Mouse (Mus musculus) MEL (cell line): ENCODE data around the gene Ttll8. TPM values are rescaled to one million over a fixed set of nuclear protein-coding genes. Genes with fewer than 3 reads are reported as not detected.

ENCODE experiments used
- DNase-seq: peaks from one replicate; pipeline ENCODE4 v3.0.0; 2011; ENCODE audit warnings: low read depth, low spot score
- H3K27ac ChIP-seq: 2 replicates; pipeline ENCODE4 v1.5.1; 2012; ENCODE audit warnings: low read depth, mild to moderate bottlenecking, control low read depth, low read length, moderate library complexity; ENCODE audit not compliant: control insufficient read depth
- H3K27me3 ChIP-seq, 2 experiments: fragments of 150-350 bp in 1 of 2; sonication (generic) in 1 of 2; 2 replicates each; pipeline ENCODE4 v1.6.1; 2012; ENCODE audit warnings: low read length in 2 of 2, mild to moderate bottlenecking in 2 of 2, improper control_type of control experiment in 1 of 2, moderate library complexity in 1 of 2; ENCODE audit not compliant: insufficient read depth in 2 of 2, control insufficient read depth in 1 of 2
- H3K36me3 ChIP-seq, 2 experiments: 2 replicates each; pipeline ENCODE4 v1.6.1; 2012 to 2014; ENCODE audit warnings: low read length in 2 of 2, improper control_type of control experiment in 1 of 2, inconsistent platforms in 1 of 2, mild to moderate bottlenecking in 1 of 2; ENCODE audit not compliant: insufficient read depth in 2 of 2, control insufficient read depth in 1 of 2
- H3K4me1 ChIP-seq, 2 experiments: fragments of 150-350 bp in 1 of 2; sonication (generic) in 1 of 2; 2 replicates each; pipeline ENCODE4 v1.6.1; 2012; ENCODE audit warnings: low read length in 2 of 2, improper control_type of control experiment in 1 of 2, mild to moderate bottlenecking in 1 of 2; ENCODE audit not compliant: insufficient read depth in 2 of 2, control insufficient read depth in 1 of 2
- H3K4me3 ChIP-seq, 2 experiments: fragments of 150-350 bp in 1 of 2; sonication (generic) in 1 of 2; 2 replicates each; pipeline ENCODE4 v1.5.1; 2012; ENCODE audit warnings: low read depth in 2 of 2, low read length in 2 of 2, mild to moderate bottlenecking in 2 of 2, moderate library complexity in 2 of 2, control low read depth in 1 of 2, improper control_type of control experiment in 1 of 2; ENCODE audit not compliant: control insufficient read depth in 1 of 2, insufficient read depth in 1 of 2
- H3K79me2 ChIP-seq: 2 replicates; pipeline ENCODE4 v1.6.1; 2012; ENCODE audit warnings: mild to moderate bottlenecking, low read length, moderate library complexity; ENCODE audit not compliant: control insufficient read depth, poor library complexity, insufficient read depth
- H3K9ac ChIP-seq: 2 replicates; pipeline ENCODE4 v1.6.1; 2012; ENCODE audit warnings: low read depth, mild to moderate bottlenecking, control low read depth, low read length, moderate library complexity; ENCODE audit not compliant: control insufficient read depth, poor library complexity, severe bottlenecking
- H3K9me3 ChIP-seq: fragments of 150-350 bp; sonication (generic); replicated peaks from 2 replicates; pipeline ENCODE4 v1.6.1; 2012; ENCODE audit warnings: mild to moderate bottlenecking, low read length, improper control_type of control experiment, moderate library complexity; ENCODE audit not compliant: insufficient read depth
- CTCF ChIP-seq, 3 experiments: IDR thresholded peaks in 2 of 3; conservative IDR thresholded peaks in 1 of 3; 2 replicates each; pipeline ENCODE4 v1.5.1; 2011 to 2012; ENCODE audit warnings: low read length in 3 of 3, low read depth in 2 of 3, mild to moderate bottlenecking in 2 of 3, improper control_type of control experiment in 1 of 3, inconsistent platforms in 1 of 3, mixed read lengths in 1 of 3, moderate library complexity in 1 of 3; ENCODE audit not compliant: control insufficient read depth in 1 of 3, insufficient read depth in 1 of 3, poor library complexity in 1 of 3, severe bottlenecking in 1 of 3
- E2F4 ChIP-seq: IDR thresholded peaks from 2 replicates; pipeline ENCODE4 v1.6.1; 2011; ENCODE audit warnings: low read depth, low read length, improper control_type of control experiment, borderline replicate concordance
- ELF1 ChIP-seq: IDR thresholded peaks from 2 replicates; pipeline ENCODE4 v1.6.1; 2014; ENCODE audit warnings: low read depth, mild to moderate bottlenecking, inconsistent platforms, low read length, improper control_type of control experiment, moderate library complexity
- ETS1 ChIP-seq: IDR thresholded peaks from 2 replicates; pipeline ENCODE4 v1.6.1; 2012; ENCODE audit warnings: low read depth, mild to moderate bottlenecking, inconsistent platforms, low read length, improper control_type of control experiment, moderate library complexity
- GABPA ChIP-seq: IDR thresholded peaks from 2 replicates; pipeline ENCODE4 v1.6.1; 2012; ENCODE audit warnings: low read depth, mild to moderate bottlenecking, inconsistent platforms, low read length, improper control_type of control experiment, moderate library complexity
- JUND ChIP-seq: IDR thresholded peaks from 2 replicates; pipeline ENCODE4 v1.6.1; 2011; ENCODE audit warnings: low read depth, mild to moderate bottlenecking, improper control_type of control experiment, low read length
- MAFK ChIP-seq: IDR thresholded peaks from 2 replicates; pipeline ENCODE4 v1.6.1; 2011; ENCODE audit warnings: low read depth, mild to moderate bottlenecking, low read length, improper control_type of control experiment, borderline replicate concordance
- MAX ChIP-seq: IDR thresholded peaks from 2 replicates; pipeline ENCODE4 v1.6.1; 2011; ENCODE audit warnings: low read length, improper control_type of control experiment
- MAZ ChIP-seq: IDR thresholded peaks from 2 replicates; pipeline ENCODE4 v1.6.1; 2012; ENCODE audit warnings: low read depth, mild to moderate bottlenecking, inconsistent platforms, low read length, improper control_type of control experiment
- MEF2A ChIP-seq: IDR thresholded peaks from 2 replicates; pipeline ENCODE4 v1.6.1; 2014; ENCODE audit warnings: low read depth, mild to moderate bottlenecking, inconsistent platforms, low read length, improper control_type of control experiment; ENCODE audit not compliant: poor library complexity, insufficient replicate concordance, severe bottlenecking; ENCODE audit errors: extremely low read depth
- MYB ChIP-seq: IDR thresholded peaks from 2 replicates; pipeline ENCODE4 v1.6.1; 2011; ENCODE audit warnings: mild to moderate bottlenecking, low read depth, low read length, improper control_type of control experiment
- MYC ChIP-seq: IDR thresholded peaks from 2 replicates; pipeline ENCODE4 v1.6.1; 2011; ENCODE audit warnings: low read depth, mild to moderate bottlenecking, low read length, improper control_type of control experiment, moderate library complexity
- POLR2A ChIP-seq, 2 experiments: IDR thresholded peaks; 2 replicates each; pipeline ENCODE4 v1.6.1; 2011 to 2012; ENCODE audit warnings: low read length in 2 of 2, mild to moderate bottlenecking in 2 of 2, control low read depth in 1 of 2, improper control_type of control experiment in 1 of 2, low read depth in 1 of 2, moderate library complexity in 1 of 2; ENCODE audit not compliant: control insufficient read depth in 1 of 2, insufficient read depth in 1 of 2, poor library complexity in 1 of 2
- POLR2AphosphoS2 ChIP-seq: IDR thresholded peaks from 2 replicates; pipeline ENCODE4 v1.6.1; 2011; ENCODE audit warnings: low read length, improper control_type of control experiment
- SIN3A ChIP-seq: IDR thresholded peaks from 2 replicates; pipeline ENCODE4 v1.6.1; 2012; ENCODE audit warnings: low read length, improper control_type of control experiment, inconsistent platforms
- SMC3 ChIP-seq: IDR thresholded peaks from 2 replicates; pipeline ENCODE4 v1.6.1; 2011; ENCODE audit warnings: low read depth, low read length, improper control_type of control experiment
- TBP ChIP-seq: IDR thresholded peaks from 2 replicates; pipeline ENCODE4 v1.8.0; 2011; ENCODE audit warnings: low read depth, low read length, improper control_type of control experiment
- TCF12 ChIP-seq: IDR thresholded peaks from 2 replicates; pipeline ENCODE4 v1.6.1; 2014; ENCODE audit warnings: low read depth, mild to moderate bottlenecking, inconsistent platforms, low read length, improper control_type of control experiment, moderate library complexity
- UBTF ChIP-seq: IDR thresholded peaks from 2 replicates; pipeline ENCODE4 v1.6.1; 2012; ENCODE audit warnings: low read depth, mild to moderate bottlenecking, inconsistent platforms, low read length, improper control_type of control experiment, moderate library complexity, borderline replicate concordance; ENCODE audit not compliant: insufficient read depth
- USF1 ChIP-seq: IDR thresholded peaks from 2 replicates; pipeline ENCODE4 v1.6.1; 2014; ENCODE audit warnings: low read depth, mild to moderate bottlenecking, inconsistent platforms, low read length, improper control_type of control experiment, moderate library complexity
- ZMIZ1 ChIP-seq: IDR thresholded peaks from 2 replicates; pipeline ENCODE4 v1.6.1; 2012; ENCODE audit warnings: low read depth, mild to moderate bottlenecking, inconsistent platforms, low read length, improper control_type of control experiment, moderate library complexity
- ZNF384 ChIP-seq: IDR thresholded peaks from 2 replicates; pipeline ENCODE4 v1.6.1; 2012; ENCODE audit warnings: low read depth, mild to moderate bottlenecking, inconsistent platforms, low read length, improper control_type of control experiment
- polyA plus RNA-seq, 2 experiments: library from polyadenylated mRNA; stranded (reverse) in 1 of 2; unstranded in 1 of 2; fragments of >175 nt in 1 of 2; fragments of >200 nt in 1 of 2; gene quantifications; 2 replicates each; pipeline versions ENCODE4 v1.2.1 to v1.2.4; 2012; ENCODE audit warnings: low replicate concordance in 2 of 2, low read depth in 1 of 2; ENCODE audit not compliant: insufficient read length in 2 of 2, insufficient read depth in 1 of 2, missing spikeins in 1 of 2
- total RNA-seq: library from RNA; depleted of rRNA; stranded (reverse); fragments of 300-350 nt; gene quantifications from 2 replicates; pipeline ENCODE4 v1.2.3, GENCODE M21; 2012; rRNA removed

The Ttll8 gene
- total and polyA plus RNA-seq, 3 experiments, result not detected

DNA sequence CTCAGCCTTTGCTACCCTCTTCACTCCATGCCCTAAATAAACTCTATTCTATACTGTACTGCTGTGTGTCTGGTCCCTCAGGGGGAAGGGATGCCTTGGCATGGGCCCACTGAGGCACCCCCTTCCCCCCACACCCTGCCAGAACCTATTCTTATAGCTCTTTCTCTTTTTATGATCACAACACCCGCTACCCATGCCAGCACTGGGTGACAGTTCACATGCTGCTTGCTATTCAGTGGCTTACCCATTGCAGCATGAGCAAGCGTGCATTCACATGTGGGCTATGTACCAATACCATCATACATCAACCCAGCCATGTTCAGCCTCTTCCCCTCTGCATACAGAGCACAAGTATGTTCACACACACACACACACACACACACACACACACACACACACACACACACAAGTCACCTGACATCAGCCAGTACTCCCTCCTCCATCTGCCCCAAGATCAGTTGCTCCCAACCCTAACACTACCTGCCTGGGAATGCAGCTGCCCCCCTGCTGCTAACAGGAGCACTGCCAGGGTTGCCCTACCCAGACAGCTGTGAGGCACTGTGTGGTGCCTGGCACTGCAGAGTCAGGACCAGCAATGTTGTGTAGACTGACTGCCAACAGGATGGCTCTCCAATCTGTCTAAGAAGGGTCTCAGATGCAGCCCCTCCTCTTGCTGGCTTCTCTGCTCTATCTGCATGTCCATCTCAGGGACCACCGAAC, 112.5 kb downstream of the Ttll8 start:
- H3K27me3 ChIP-seq, result peaks cover 1 to 2% of the 10 kb centered on the region in 2 experiments; a peak in 1 of 4 replicates
- no peaks in the 10 kb centered on the region; the same call in 1 of the 2 replicates for H3K79me2 ChIP-seq
- H3K9ac ChIP-seq, result no peak overlapping the region
- H3K4me3 ChIP-seq, result no peak overlapping the region
- H3K4me1 ChIP-seq, result peaks cover 0 to 2% of the 10 kb centered on the region in 2 experiments; a peak in 1 of 4 replicates
- no peak overlapping the region for H3K27ac ChIP-seq
- no peaks in the 10 kb centered on the region for H3K36me3 ChIP-seq
- H3K9me3 ChIP-seq, result no peaks in the 10 kb centered on the region
- TF ChIP-seq MYC (no peak), TCF12 (no peak), MAZ (no peak), USF1 (no peak), ZMIZ1 (no peak), POLR2AphosphoS2 (no peak), SIN3A (no peak), POLR2A (IDR thresholded peaks at IDR 0.05; ENCODE audit: control insufficient read depth in 1 of 2, insufficient read depth in 1 of 2, low read depth in 1 of 2, low read length in 2 of 2, poor library complexity in 1 of 2) (no peak), CTCF (IDR thresholded peaks at IDR 0.05 in 2 of 3, conservative IDR thresholded peaks at IDR 0.05 in 1 of 3; ENCODE audit: control insufficient read depth in 1 of 3, insufficient read depth in 1 of 3, low read depth in 2 of 3, low read length in 3 of 3, poor library complexity in 1 of 3, severe bottlenecking in 1 of 3) (no peak), ETS1 (no peak), ZNF384 (no peak), UBTF (no peak), MAX (no peak), MEF2A (no peak)
- no peak for DNase-seq

DNA sequence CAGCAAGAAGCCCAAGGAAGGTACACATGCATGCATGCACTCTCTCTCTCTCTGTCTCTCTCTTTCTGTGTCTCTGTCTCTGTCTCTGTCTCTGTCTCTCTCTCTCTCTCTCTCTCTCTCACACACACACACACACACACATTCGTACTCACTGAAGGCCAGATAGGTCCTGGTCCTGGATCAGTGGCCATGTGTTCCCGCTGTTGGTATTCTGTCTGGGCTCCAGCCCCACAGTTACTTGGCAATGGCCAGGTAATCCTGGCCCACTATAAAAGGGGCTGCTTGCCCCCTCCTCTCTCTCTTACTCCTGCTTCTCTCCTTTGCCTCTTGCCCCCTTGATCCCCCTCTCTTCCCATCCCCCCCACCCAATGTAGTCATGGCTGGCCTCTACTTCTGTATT, 113.1 kb downstream of the Ttll8 start:
- TF ChIP-seq ELF1, result no peak
- TF ChIP-seq ETS1, result no peak
- TF ChIP-seq TBP, result no peak
- TF ChIP-seq SMC3, result no peak
- no peak for TF ChIP-seq GABPA
- no peak for TF ChIP-seq E2F4
- no peak for TF ChIP-seq POLR2A (IDR thresholded peaks at IDR 0.05; ENCODE audit: control insufficient read depth in 1 of 2, insufficient read depth in 1 of 2, low read depth in 1 of 2, low read length in 2 of 2, poor library complexity in 1 of 2)
- TF ChIP-seq JUND, result no peak
- no peak for TF ChIP-seq MAFK
- no peak for TF ChIP-seq MYB
- Histone ChIP-seq H3K36me3 (no peaks in the 10 kb centered on the region), H3K79me2 (no peaks in the 10 kb centered on the region; the same call in 1 of the 2 replicates), H3K9me3 (no peaks in the 10 kb centered on the region), H3K27me3 (peaks cover 1 to 2% of the 10 kb centered on the region in 2 experiments; a peak in 1 of 4 replicates), H3K4me1 (peaks cover 0 to 2% of the 10 kb centered on the region in 2 experiments; a peak in 1 of 4 replicates), H3K27ac (no peak overlapping the region), H3K4me3 (no peak overlapping the region), H3K9ac (no peak overlapping the region)
- DNase-seq, result no peak

Other genes with a start within 250 kb of the Ttll8 start
- 33.7 and 33.8 TPM in 2 replicates for gene Brd1, start 220.2 kb downstream of the Ttll8 start, total RNA-seq
- 10 to 100 TPM; 43.1 to 72.7 TPM for gene Brd1, start 220.2 kb downstream of the Ttll8 start, polyA plus RNA-seq
- gene Zbed4, start 202.8 kb downstream of the Ttll8 start, total RNA-seq, result 57.3 and 57.9 TPM in 2 replicates
- 10 to 100 TPM in 1 of 2 experiments, not detected in 1; 53.2 TPM for gene Zbed4, start 202.8 kb downstream of the Ttll8 start, polyA plus RNA-seq
- gene Alg12, start 135.1 kb downstream of the Ttll8 start, total RNA-seq, result 12.3 and 13.7 TPM in 2 replicates
- gene Alg12, start 135.1 kb downstream of the Ttll8 start, polyA plus RNA-seq, result 10 to 100 TPM in 1 of 2 experiments, not detected in 1; 18.6 TPM
- gene Creld2, start 134.8 kb downstream of the Ttll8 start, total RNA-seq, result 121 and 188 TPM in 2 replicates
- 100 to 1,000 TPM in 1 of 2 experiments, not detected in 1; 118 TPM for gene Creld2, start 134.8 kb downstream of the Ttll8 start, polyA plus RNA-seq
- 29.5 and 41.6 TPM in 2 replicates for gene Pim3, start 92.2 kb downstream of the Ttll8 start, total RNA-seq
- gene Pim3, start 92.2 kb downstream of the Ttll8 start, polyA plus RNA-seq, result 10 to 100 TPM in 1 of 2 experiments, not detected in 1; 33.6 TPM
- gene Mlc1, start 24.6 kb upstream of the Ttll8 start, total RNA-seq, result not detected in 2 replicates
- gene Mlc1, start 24.6 kb upstream of the Ttll8 start, polyA plus RNA-seq, result not detected
- gene Mov10l1, start 28.5 kb upstream of the Ttll8 start, total RNA-seq, result not detected in 2 replicates
- not detected for gene Mov10l1, start 28.5 kb upstream of the Ttll8 start, polyA plus RNA-seq
- gene Panx2, start 105.3 kb upstream of the Ttll8 start, total RNA-seq, result not detected in 2 replicates
- not detected for gene Panx2, start 105.3 kb upstream of the Ttll8 start, polyA plus RNA-seq
- gene Trabd, start 120.7 kb upstream of the Ttll8 start, total RNA-seq, result 43.1 and 45.9 TPM in 2 replicates
- 10 to 100 TPM in 1 of 2 experiments, not detected in 1; 81.4 TPM for gene Trabd, start 120.7 kb upstream of the Ttll8 start, polyA plus RNA-seq
- gene Selenoo, start 134.7 kb upstream of the Ttll8 start, total RNA-seq, result 13.6 and 17.3 TPM in 2 replicates
- gene Selenoo, start 134.7 kb upstream of the Ttll8 start, polyA plus RNA-seq, result 10 to 100 TPM in 1 of 2 experiments, not detected in 1; 16.6 TPM
- gene Tubgcp6, start 168.7 kb upstream of the Ttll8 start, total RNA-seq, result 14.4 and 17.5 TPM in 2 replicates
- 10 to 100 TPM in 1 of 2 experiments, not detected in 1; 25.3 TPM for gene Tubgcp6, start 168.7 kb upstream of the Ttll8 start, polyA plus RNA-seq
- gene Hdac10, start 174.3 kb upstream of the Ttll8 start, total RNA-seq, result 17.9 and 23.3 TPM in 2 replicates
- 10 to 100 TPM in 1 of 2 experiments, not detected in 1; 26.6 TPM for gene Hdac10, start 174.3 kb upstream of the Ttll8 start, polyA plus RNA-seq
- 0.10 TPM in 1 of 2 replicates, not detected in the other for gene Mapk12, start 186.3 kb upstream of the Ttll8 start, total RNA-seq
- gene Mapk12, start 186.3 kb upstream of the Ttll8 start, polyA plus RNA-seq, result under 1 TPM in 1 of 2 experiments, not detected in 1; 0.18 TPM
- 0.04 and 0.16 TPM in 2 replicates for gene Mapk11, start 195.2 kb upstream of the Ttll8 start, total RNA-seq
- gene Mapk11, start 195.2 kb upstream of the Ttll8 start, polyA plus RNA-seq, result under 1 TPM in 1 of 2 experiments, not detected in 1; 0.04 TPM
- gene Plxnb2, start 226.4 kb upstream of the Ttll8 start, total RNA-seq, result 0.10 and 0.19 TPM in 2 replicates
- under 1 TPM in 1 of 2 experiments, not detected in 1; 0.17 TPM for gene Plxnb2, start 226.4 kb upstream of the Ttll8 start, polyA plus RNA-seq
- 4.6 and 6.1 TPM in 2 replicates for gene Dennd6b, start 242.1 kb upstream of the Ttll8 start, total RNA-seq
- gene Dennd6b, start 242.1 kb upstream of the Ttll8 start, polyA plus RNA-seq, result 10 to 100 TPM in 1 of 2 experiments, not detected in 1; 11.4 TPM